ENCODE assay signal across 8 mouse cellular contexts in genomic region chr6:128479463-128480454, GRCm38 (mm10). TPM values are rescaled to one million over a fixed set of nuclear protein-coding genes. Genes with fewer than 3 reads are reported as not detected.
A peak's percentile ranks its signal among the peaks of the same experiment; 100 is the strongest.
DNase-seq lines count a peak whose midpoint lies in the region; ATAC-seq and TF ChIP-seq lines count a peak whose summit lies in the region.

No protein-coding gene starts in this region.

- no peaks in the 10 kb centered on the region for H3K9me3 ChIP-seq in embryonic facial prominence, embryonic 15.5 days (replicated peaks)
- no peaks in the 10 kb centered on the region for H3K9me3 ChIP-seq in heart, embryonic 10.5 days
- no peaks in the 10 kb centered on the region for H3K9me3 ChIP-seq in kidney, embryonic 14.5 days (ENCODE audit: control insufficient read depth, low read length)
- H3K9me3 ChIP-seq in limb, embryonic 14.5 days (ENCODE audit: control insufficient read depth, low read length), result no peaks in the 10 kb centered on the region
- no peaks in the 10 kb centered on the region for H3K9me3 ChIP-seq in midbrain, postnatal 0 days (ENCODE audit: low read length)

- peak; percentile 83 for ATAC-seq in embryonic facial prominence, embryonic 15.5 days (ENCODE audit: insufficient number of reproducible peaks, low FRiP score, low TSS enrichment, low read depth)
- ATAC-seq in kidney, embryonic 14.5 days (ENCODE audit: low FRiP score, low TSS enrichment), result peak; percentile 94
- peak; percentile 88 for ATAC-seq in limb, embryonic 14.5 days (ENCODE audit: low FRiP score, low read depth)
- peak; percentile 88 for ATAC-seq in midbrain, postnatal 0 days (ENCODE audit: low FRiP score)

- TF ChIP-seq POLR2A in bone marrow macrophage, adult 2 months (IDR thresholded peaks at IDR 0.05; ENCODE audit: borderline replicate concordance, low read depth, low read length), result no peak
- no peak; the same call in 1 of the 2 replicates for TF ChIP-seq POLR2A in limb, embryonic 14.5 days (IDR thresholded peaks at IDR 0.05; ENCODE audit: borderline replicate concordance, extremely low read depth, insufficient read depth, insufficient read length)

- peak overlapping the region; percentile 39; the same call in 1 of the 2 replicates for H3K4me3 ChIP-seq in bone marrow macrophage, adult 2 months (ENCODE audit: insufficient read depth, low read length)
- peak overlapping the region; percentile 12; the same call in 1 of the 2 replicates for H3K4me3 ChIP-seq in embryonic facial prominence, embryonic 15.5 days (replicated peaks)
- H3K4me3 ChIP-seq in heart, embryonic 10.5 days, result peak overlapping the region; percentile 45
- H3K4me3 ChIP-seq in kidney, embryonic 14.5 days (ENCODE audit: low read length), result peak overlapping the region; percentile 17
- H3K4me3 ChIP-seq in limb, embryonic 14.5 days (replicated peaks; ENCODE audit: low read length), result peak overlapping the region; percentile 11; the same call in 1 of the 2 replicates
- peak overlapping the region; percentile 0; the same call in 1 of the 2 replicates for H3K4me3 ChIP-seq in midbrain, postnatal 0 days (ENCODE audit: low read depth, low read length)

- no peaks in the 10 kb centered on the region for H3K27me3 ChIP-seq in embryonic facial prominence, embryonic 15.5 days
- H3K27me3 ChIP-seq in heart, embryonic 10.5 days (ENCODE audit: insufficient read depth, poor library complexity, severe bottlenecking), result no peaks in the 10 kb centered on the region; the same call in 1 of the 2 replicates
- no peaks in the 10 kb centered on the region for H3K27me3 ChIP-seq in kidney, embryonic 14.5 days (ENCODE audit: control insufficient read depth, insufficient read depth, low read length)
- no peaks in the 10 kb centered on the region for H3K27me3 ChIP-seq in limb, embryonic 14.5 days (ENCODE audit: control insufficient read depth, insufficient read depth, low read length)
- no peaks in the 10 kb centered on the region for H3K27me3 ChIP-seq in midbrain, postnatal 0 days (ENCODE audit: insufficient read depth, low read length)

- WGBS in embryonic facial prominence, embryonic 15.5 days, result 15% methylated on average over 26 of the region's 26 CpGs
- 19% methylated on average over 26 of the region's 26 CpGs for WGBS in heart, embryonic 10.5 days
- 19% methylated on average over 25 of the region's 26 CpGs for WGBS in kidney, embryonic 14.5 days
- 22% methylated on average over 24 of the region's 26 CpGs for WGBS in limb, embryonic 14.5 days
- 20% methylated on average over 26 of the region's 26 CpGs for WGBS in midbrain, postnatal 0 days

- peak; percentile 97 to 98 for DNase-seq in B cell, adult 2 months
- peak; percentile 94 for DNase-seq in heart, embryonic 10.5 days (ENCODE audit: low spot score)
- peak; percentile 89 for DNase-seq in limb, embryonic 14.5 days (ENCODE audit: low spot score)
- peak; percentile 94 for DNase-seq in midbrain, postnatal 0 days (ENCODE audit: low spot score)
- peak; percentile 85 to 96 for DNase-seq in spleen, postnatal 10 days (ENCODE audit: low spot score in 2 of 2)

- H3K9ac ChIP-seq in embryonic facial prominence, embryonic 15.5 days, result no peak overlapping the region
- 0 out of 2 replicates have a peak overlapping the region, but pooled peaks have one; percentile 31 for H3K9ac ChIP-seq in kidney, embryonic 14.5 days (ENCODE audit: low read depth, low read length)
- no peak overlapping the region for H3K9ac ChIP-seq in limb, embryonic 14.5 days (ENCODE audit: low read depth, low read length, severe bottlenecking)
- H3K9ac ChIP-seq in midbrain, postnatal 0 days (replicated peaks; ENCODE audit: low read length, poor library complexity, severe bottlenecking), result no peak overlapping the region

- no peaks in the 10 kb centered on the region for H3K4me1 ChIP-seq in bone marrow macrophage, adult 2 months (ENCODE audit: control insufficient read depth, insufficient read depth, low read length)
- peaks cover 3% of the 10 kb centered on the region; the same call in 1 of the 2 replicates for H3K4me1 ChIP-seq in embryonic facial prominence, embryonic 15.5 days
- H3K4me1 ChIP-seq in heart, embryonic 10.5 days, result peaks cover 3% of the 10 kb centered on the region; the same call in 1 of the 2 replicates
- H3K4me1 ChIP-seq in kidney, embryonic 14.5 days (ENCODE audit: control insufficient read depth, insufficient read depth, low read length), result no peaks in the 10 kb centered on the region
- H3K4me1 ChIP-seq in limb, embryonic 14.5 days (ENCODE audit: control insufficient read depth, insufficient read depth, low read length), result no peaks in the 10 kb centered on the region
- H3K4me1 ChIP-seq in midbrain, postnatal 0 days (ENCODE audit: insufficient read depth, low read length), result no peaks in the 10 kb centered on the region

- TF ChIP-seq CTCF in bone marrow macrophage, adult 2 months (IDR thresholded peaks at IDR 0.05; ENCODE audit: low read depth, low read length), result peak; percentile 99
- TF ChIP-seq CTCF in midbrain, postnatal 0 days (IDR thresholded peaks at IDR 0.05), result peak; percentile 95

- no peak overlapping the region for H3K27ac ChIP-seq in bone marrow macrophage, adult 2 months (ENCODE audit: insufficient read depth, low read depth, low read length)
- H3K27ac ChIP-seq in embryonic facial prominence, embryonic 15.5 days (replicated peaks), result no peak overlapping the region
- no peak overlapping the region for H3K27ac ChIP-seq in heart, embryonic 10.5 days
- H3K27ac ChIP-seq in kidney, embryonic 14.5 days (ENCODE audit: low read depth, low read length), result no peak overlapping the region
- H3K27ac ChIP-seq in limb, embryonic 14.5 days (replicated peaks; ENCODE audit: low read depth, low read length), result no peak overlapping the region
- no peak overlapping the region for H3K27ac ChIP-seq in midbrain, postnatal 0 days (ENCODE audit: low read depth, low read length)

- H3K4me2 ChIP-seq in embryonic facial prominence, embryonic 15.5 days (replicated peaks), result peak overlapping the region; percentile 37
- H3K4me2 ChIP-seq in kidney, embryonic 14.5 days (replicated peaks; ENCODE audit: low read depth, low read length), result peak overlapping the region; percentile 21
- H3K4me2 ChIP-seq in limb, embryonic 14.5 days (replicated peaks; ENCODE audit: low read depth, low read length, severe bottlenecking), result peak overlapping the region; percentile 8; the same call in 1 of the 2 replicates
- H3K4me2 ChIP-seq in midbrain, postnatal 0 days (ENCODE audit: low read depth, low read length, poor library complexity, severe bottlenecking), result peak overlapping the region; percentile 26; the same call in 1 of the 2 replicates

- H3K36me3 ChIP-seq in embryonic facial prominence, embryonic 15.5 days, result no peaks in the 10 kb centered on the region
- H3K36me3 ChIP-seq in heart, embryonic 10.5 days, result no peaks in the 10 kb centered on the region
- no peaks in the 10 kb centered on the region for H3K36me3 ChIP-seq in kidney, embryonic 14.5 days (ENCODE audit: control insufficient read depth, insufficient read depth, low read length)
- no peaks in the 10 kb centered on the region for H3K36me3 ChIP-seq in limb, embryonic 14.5 days (ENCODE audit: control insufficient read depth, insufficient read depth, low read length)
- no peaks in the 10 kb centered on the region for H3K36me3 ChIP-seq in midbrain, postnatal 0 days (ENCODE audit: insufficient read depth, low read length)

RNA-seq across cellular contexts. Expression of gene Fkbp4, which starts 41.3 kb away (rescaled TPM):
- 28.9 and 32.7 TPM in 2 replicates for polyA plus RNA-seq in bone marrow macrophage, adult 2 months (2012; ENCODE audit: insufficient read depth, insufficient read length, missing spikeins)
- 341 and 347 TPM in 2 replicates for polyA plus RNA-seq in embryonic facial prominence, embryonic 15.5 days (2015; fragmentation: Nextera tagmentation; extraction: Ambion mirVana)
- 362 and 541 TPM in 2 replicates for polyA plus RNA-seq in heart, embryonic 10.5 days (2016; fragmentation: Nextera tagmentation; extraction: Ambion mirVana)
- 400 and 513 TPM in 2 replicates for polyA plus RNA-seq in kidney, embryonic 14.5 days (2014; fragmentation: Nextera tagmentation; extraction: Ambion mirVana)
- 187 and 227 TPM in 2 replicates for polyA plus RNA-seq in limb, embryonic 14.5 days (2012; rRNA removed)
- 297 and 306 TPM in 2 replicates for polyA plus RNA-seq in limb, embryonic 14.5 days (2014; fragmentation: Nextera tagmentation; extraction: Ambion mirVana)
- 164 and 180 TPM in 2 replicates for total RNA-seq in midbrain, postnatal 0 days (2014; rRNA removed)
- 245 and 253 TPM in 2 replicates for polyA plus RNA-seq in midbrain, postnatal 0 days (2015; fragmentation: Nextera tagmentation; extraction: Ambion mirVana)

RNA-seq across cellular contexts. Expression of gene Pzp, which starts 46.8 kb away (rescaled TPM):
- not detected in 2 replicates for polyA plus RNA-seq in bone marrow macrophage, adult 2 months (2012; ENCODE audit: insufficient read depth, insufficient read length, missing spikeins)
- polyA plus RNA-seq in embryonic facial prominence, embryonic 15.5 days (2015; fragmentation: Nextera tagmentation; extraction: Ambion mirVana), result 0.07 and 0.48 TPM in 2 replicates
- polyA plus RNA-seq in heart, embryonic 10.5 days (2016; fragmentation: Nextera tagmentation; extraction: Ambion mirVana), result 0.15 and 0.57 TPM in 2 replicates
- polyA plus RNA-seq in kidney, embryonic 14.5 days (2014; fragmentation: Nextera tagmentation; extraction: Ambion mirVana), result 0.07 and 1.0 TPM in 2 replicates
- polyA plus RNA-seq in limb, embryonic 14.5 days (2012; rRNA removed), result 0.06 and 0.47 TPM in 2 replicates
- not detected in 2 replicates for polyA plus RNA-seq in limb, embryonic 14.5 days (2014; fragmentation: Nextera tagmentation; extraction: Ambion mirVana)
- total RNA-seq in midbrain, postnatal 0 days (2014; rRNA removed), result not detected in 2 replicates
- 0.16 TPM in 1 of 2 replicates, not detected in the other for polyA plus RNA-seq in midbrain, postnatal 0 days (2015; fragmentation: Nextera tagmentation; extraction: Ambion mirVana)

RNA-seq across cellular contexts. Expression of gene Itfg2, which starts 55.0 kb away (rescaled TPM):
- 5.5 and 6.8 TPM in 2 replicates for polyA plus RNA-seq in bone marrow macrophage, adult 2 months (2012; ENCODE audit: insufficient read depth, insufficient read length, missing spikeins)
- 33.0 and 33.5 TPM in 2 replicates for polyA plus RNA-seq in embryonic facial prominence, embryonic 15.5 days (2015; fragmentation: Nextera tagmentation; extraction: Ambion mirVana)
- polyA plus RNA-seq in heart, embryonic 10.5 days (2016; fragmentation: Nextera tagmentation; extraction: Ambion mirVana), result 36.9 and 37.1 TPM in 2 replicates
- polyA plus RNA-seq in kidney, embryonic 14.5 days (2014; fragmentation: Nextera tagmentation; extraction: Ambion mirVana), result 24.0 and 35.7 TPM in 2 replicates
- polyA plus RNA-seq in limb, embryonic 14.5 days (2012; rRNA removed), result 34.5 and 41.5 TPM in 2 replicates
- polyA plus RNA-seq in limb, embryonic 14.5 days (2014; fragmentation: Nextera tagmentation; extraction: Ambion mirVana), result 29.0 and 32.1 TPM in 2 replicates
- 37.3 and 40.2 TPM in 2 replicates for total RNA-seq in midbrain, postnatal 0 days (2014; rRNA removed)
- 37.4 and 41.5 TPM in 2 replicates for polyA plus RNA-seq in midbrain, postnatal 0 days (2015; fragmentation: Nextera tagmentation; extraction: Ambion mirVana)
